Mouse (Mus musculus): ENCODE data around the gene Krt13. TPM values are rescaled to one million over a fixed set of nuclear protein-coding genes. Genes with fewer than 3 reads are reported as not detected.

The Krt13 gene
- polyA plus RNA-seq, 2 experiments, result 0.62 to 1.7 TPM

GRCm38 (mm10) chr11:100112935-100113741 is 8.2 kb downstream of the Krt13 start:
- ATAC-seq (ENCODE audit: low FRiP score, low read depth), result no peak
- WGBS, result 84% methylated on average over 11 of the region's 11 CpGs
- Histone ChIP-seq H3K27me3 (ENCODE audit: control insufficient read depth, insufficient read depth, low read length) (no peaks in the 10 kb centered on the region), H3K36me3 (ENCODE audit: control insufficient read depth, insufficient read depth, low read length) (no peaks in the 10 kb centered on the region), H3K27ac (replicated peaks; ENCODE audit: low read depth, low read length) (no peak overlapping the region), H3K4me3 (replicated peaks; ENCODE audit: low read length) (no peak overlapping the region), H3K4me2 (replicated peaks; ENCODE audit: low read depth, low read length, severe bottlenecking) (no peak overlapping the region), H3K9ac (ENCODE audit: low read depth, low read length, severe bottlenecking) (no peak overlapping the region), H3K9me3 (ENCODE audit: control insufficient read depth, low read length) (no peaks in the 10 kb centered on the region), H3K4me1 (ENCODE audit: control insufficient read depth, insufficient read depth, low read length) (no peaks in the 10 kb centered on the region)
- no peak for DNase-seq (ENCODE audit: low spot score)
- TF ChIP-seq POLR2A (IDR thresholded peaks at IDR 0.05; ENCODE audit: borderline replicate concordance, extremely low read depth, insufficient read depth, insufficient read length), result no peak

- WGBS, result 72% methylated on average over 6 of the region's 6 CpGs
- no peak for TF ChIP-seq POLR2A (IDR thresholded peaks at IDR 0.05; ENCODE audit: borderline replicate concordance, extremely low read depth, insufficient read depth, insufficient read length)
- Histone ChIP-seq H3K9ac (ENCODE audit: low read depth, low read length, severe bottlenecking) (no peak within 1 kb of the TSS), H3K4me2 (replicated peaks; ENCODE audit: low read depth, low read length, severe bottlenecking) (no peak within 1 kb of the TSS), H3K9me3 (ENCODE audit: control insufficient read depth, low read length) (no peaks in the 10 kb centered on the region), H3K27ac (replicated peaks; ENCODE audit: low read depth, low read length) (no peak within 1 kb of the TSS), H3K27me3 (ENCODE audit: control insufficient read depth, insufficient read depth, low read length) (no peaks in the 10 kb centered on the region), H3K4me3 (replicated peaks; ENCODE audit: low read length) (no peak within 1 kb of the TSS), H3K4me1 (ENCODE audit: control insufficient read depth, insufficient read depth, low read length) (no peaks in the 10 kb centered on the region), H3K36me3 (ENCODE audit: control insufficient read depth, insufficient read depth, low read length) (no peaks in the 10 kb centered on the region)
- ATAC-seq (ENCODE audit: low FRiP score, low read depth) (no peak), DNase-seq (ENCODE audit: low spot score) (no peak)
These were observed 15.7 kb downstream of the Krt13 start, which contains the start of gene Krt36 for GRCm38 (mm10) chr11:100105576-100106122. Gene Krt36, minus strand, starts transcription at chr11:100105626.

GRCm38 (mm10) chr11:100102693-100103429 is 18.5 kb downstream of the Krt13 start:
- Histone ChIP-seq H3K27ac (replicated peaks; ENCODE audit: low read depth, low read length) (no peak overlapping the region), H3K9me3 (ENCODE audit: control insufficient read depth, low read length) (no peaks in the 10 kb centered on the region), H3K27me3 (ENCODE audit: control insufficient read depth, insufficient read depth, low read length) (no peaks in the 10 kb centered on the region), H3K36me3 (ENCODE audit: control insufficient read depth, insufficient read depth, low read length) (no peaks in the 10 kb centered on the region), H3K4me1 (ENCODE audit: control insufficient read depth, insufficient read depth, low read length) (no peaks in the 10 kb centered on the region), H3K4me2 (replicated peaks; ENCODE audit: low read depth, low read length, severe bottlenecking) (no peak overlapping the region), H3K9ac (ENCODE audit: low read depth, low read length, severe bottlenecking) (no peak overlapping the region), H3K4me3 (replicated peaks; ENCODE audit: low read length) (no peak overlapping the region)
- DNase-seq (ENCODE audit: low spot score) (peak; percentile 9), ATAC-seq (ENCODE audit: low FRiP score, low read depth) (no peak)
- WGBS, result 58% methylated on average over 15 of the region's 15 CpGs
- no peak for TF ChIP-seq POLR2A (IDR thresholded peaks at IDR 0.05; ENCODE audit: borderline replicate concordance, extremely low read depth, insufficient read depth, insufficient read length)

GRCm38 (mm10) chr11:100100391-100100790 is 21.0 kb downstream of the Krt13 start:
- no peaks in the 10 kb centered on the region for H3K36me3 ChIP-seq (ENCODE audit: control insufficient read depth, insufficient read depth, low read length)
- 80% methylated on average over 4 of the region's 4 CpGs for WGBS
- H3K27ac ChIP-seq (replicated peaks; ENCODE audit: low read depth, low read length), result no peak overlapping the region
- no peaks in the 10 kb centered on the region for H3K9me3 ChIP-seq (ENCODE audit: control insufficient read depth, low read length)
- no peak overlapping the region for H3K4me3 ChIP-seq (replicated peaks; ENCODE audit: low read length)
- H3K4me1 ChIP-seq (ENCODE audit: control insufficient read depth, insufficient read depth, low read length), result 0 out of 2 replicates have a peak, but pooled peaks cover 3% of the 10 kb centered on the region
- H3K9ac ChIP-seq (ENCODE audit: low read depth, low read length, severe bottlenecking), result no peak overlapping the region
- no peak for DNase-seq (ENCODE audit: low spot score)
- no peak for TF ChIP-seq POLR2A (IDR thresholded peaks at IDR 0.05; ENCODE audit: borderline replicate concordance, extremely low read depth, insufficient read depth, insufficient read length)
- H3K4me2 ChIP-seq (replicated peaks; ENCODE audit: low read depth, low read length, severe bottlenecking), result no peak overlapping the region
- ATAC-seq (ENCODE audit: low FRiP score, low read depth), result no peak
- no peaks in the 10 kb centered on the region for H3K27me3 ChIP-seq (ENCODE audit: control insufficient read depth, insufficient read depth, low read length)

GRCm38 (mm10) chr11:100097819-100098218 is 23.5 kb downstream of the Krt13 start:
- no peaks in the 10 kb centered on the region for H3K9me3 ChIP-seq (ENCODE audit: control insufficient read depth, low read length)
- WGBS, result 77% methylated on average over 9 of the region's 9 CpGs
- no peaks in the 10 kb centered on the region for H3K27me3 ChIP-seq (ENCODE audit: control insufficient read depth, insufficient read depth, low read length)
- ATAC-seq (ENCODE audit: low FRiP score, low read depth) (no peak), DNase-seq (ENCODE audit: low spot score) (no peak)
- TF ChIP-seq POLR2A (IDR thresholded peaks at IDR 0.05; ENCODE audit: borderline replicate concordance, extremely low read depth, insufficient read depth, insufficient read length), result no peak
- H3K4me3 ChIP-seq (replicated peaks; ENCODE audit: low read length), result no peak overlapping the region
- H3K4me1 ChIP-seq (ENCODE audit: control insufficient read depth, insufficient read depth, low read length), result 0 out of 2 replicates have a peak, but pooled peaks cover 3% of the 10 kb centered on the region
- H3K9ac ChIP-seq (ENCODE audit: low read depth, low read length, severe bottlenecking), result no peak overlapping the region
- H3K36me3 ChIP-seq (ENCODE audit: control insufficient read depth, insufficient read depth, low read length), result no peaks in the 10 kb centered on the region
- H3K4me2 ChIP-seq (replicated peaks; ENCODE audit: low read depth, low read length, severe bottlenecking), result no peak overlapping the region
- H3K27ac ChIP-seq (replicated peaks; ENCODE audit: low read depth, low read length), result no peak overlapping the region
